Mouse (Mus musculus) liver, embryonic 15.5 days (tissue): ENCODE data around the gene Ctsd. TPM values are rescaled to one million over a fixed set of nuclear protein-coding genes. Genes with fewer than 3 reads are reported as not detected.
"Not testable (repeated sequence)": the region's sequence is repeated elsewhere in the genome, so short reads cannot be mapped to it uniquely, and the experiment has no call there.

Experiments used
- ATAC-seq: fragments of 200-750 bp; cut with Nextera tagmentation; 2 replicates; pipeline ENCODE4 v1.8.0; 2017; ENCODE audit warnings: moderate number of reproducible peaks, mild to moderate bottlenecking, moderate library complexity; ENCODE audit not compliant: insufficient read depth
- H3K27ac ChIP-seq: fragments of 300-500 bp; sonication (generic); replicated peaks from 2 replicates; pipeline ENCODE4 v1.5.1; 2015; ENCODE audit warnings: mild to moderate bottlenecking, inconsistent platforms
- H3K27me3 ChIP-seq: fragments of 300-500 bp; sonication (generic); 2 replicates; pipeline ENCODE4 v1.6.1; 2015; ENCODE audit warnings: mild to moderate bottlenecking, inconsistent platforms
- H3K36me3 ChIP-seq: fragments of 300-500 bp; sonication (generic); replicated peaks from 2 replicates; pipeline ENCODE4 v1.6.1; 2015; ENCODE audit warnings: moderate library complexity, mild to moderate bottlenecking, inconsistent platforms
- H3K4me1 ChIP-seq: fragments of 300-500 bp; sonication (generic); replicated peaks from 2 replicates; pipeline ENCODE4 v1.6.1; 2015; ENCODE audit warnings: inconsistent platforms
- H3K4me2 ChIP-seq: fragments of 300-500 bp; sonication (generic); 2 replicates; pipeline ENCODE4 v1.6.1; 2015; ENCODE audit warnings: moderate library complexity, mild to moderate bottlenecking, inconsistent platforms
- H3K4me3 ChIP-seq: fragments of 300-500 bp; sonication (generic); replicated peaks from 2 replicates; pipeline ENCODE4 v1.5.1; 2015; ENCODE audit warnings: mild to moderate bottlenecking, inconsistent platforms
- H3K9ac ChIP-seq: fragments of 300-500 bp; sonication (generic); 2 replicates; pipeline ENCODE4 v1.6.1; 2015; ENCODE audit warnings: moderate library complexity, mild to moderate bottlenecking, inconsistent platforms
- H3K9me3 ChIP-seq: fragments of 300-500 bp; sonication (generic); replicated peaks from 2 replicates; pipeline ENCODE4 v1.6.1; 2016; ENCODE audit warnings: inconsistent platforms
- WGBS: fragments of 180-500 bp; shearing (Covaris S2); methylation state at CpG from one replicate; pipeline ENCODE4 v1.1.7; 2015; ENCODE audit warnings: mixed read lengths; ENCODE audit not compliant: insufficient replicate concordance; 5-methylcytosine and 5-hydroxymethylcytosine counted together
- polyA plus RNA-seq: library from polyadenylated mRNA; unstranded; fragments of >200 nt; fragmentation: Nextera tagmentation; extraction: Ambion mirVana; gene quantifications from 2 replicates; pipeline ENCODE4 v1.2.1, GENCODE M21; 2015

Gene Ctsd
- polyA plus RNA-seq, 1 experiment from 2014 or later, result 377 TPM

- peak overlapping the region; percentile 93; the same call in 1 of the 2 replicates for H3K27ac ChIP-seq
- 87% methylated on average over 8 of the region's 8 CpGs for WGBS
Observed at GRCm38 (mm10) chr7:142418679-142419078, 30.8 kb upstream of the Ctsd start.

GRCm38 (mm10) chr7:142418027-142418426, 30.2 kb upstream of the Ctsd start:
- Histone ChIP-seq H3K9me3 (no peaks in the 10 kb centered on the region), H3K27ac (peak overlapping the region; percentile 19; the same call in 1 of the 2 replicates)

More at GRCm38 (mm10) chr7:142418679-142419078, 30.8 kb upstream of the Ctsd start:
- Histone ChIP-seq H3K4me2 (no peak overlapping the region), H3K9ac (no peak overlapping the region), H3K27me3 (no peaks in the 10 kb centered on the region), H3K9me3 (no peaks in the 10 kb centered on the region), H3K4me3 (no peak overlapping the region), H3K4me1 (peaks cover 47% of the 10 kb centered on the region), H3K36me3 (no peaks in the 10 kb centered on the region)
- ATAC-seq, result no peak

GRCm38 (mm10) chr7:142416225-142416624, 28.4 kb upstream of the Ctsd start:
- Histone ChIP-seq H3K27ac (no peak overlapping the region), H3K27me3 (no peaks in the 10 kb centered on the region), H3K36me3 (no peaks in the 10 kb centered on the region), H3K4me1 (peaks cover 41% of the 10 kb centered on the region), H3K4me3 (no peak overlapping the region), H3K9ac (no peak overlapping the region), H3K4me2 (no peak overlapping the region), H3K9me3 (no peaks in the 10 kb centered on the region)
- no peak for ATAC-seq
- WGBS, result 68% methylated on average over 3 of the region's 3 CpGs

More at GRCm38 (mm10) chr7:142418027-142418426, 30.2 kb upstream of the Ctsd start:
- 92% methylated on average over 2 of the region's 2 CpGs for WGBS
- Histone ChIP-seq H3K4me1 (peaks cover 53% of the 10 kb centered on the region), H3K36me3 (no peaks in the 10 kb centered on the region), H3K27me3 (no peaks in the 10 kb centered on the region), H3K4me3 (no peak overlapping the region), H3K9ac (no peak overlapping the region), H3K4me2 (no peak overlapping the region)
- ATAC-seq, result no peak

- ATAC-seq, result no peak
Observed at GRCm38 (mm10) chr7:142415314-142415713, 27.5 kb upstream of the Ctsd start.

GRCm38 (mm10) chr7:142413285-142413684, 25.4 kb upstream of the Ctsd start:
- Histone ChIP-seq H3K4me3 (no peak overlapping the region), H3K4me2 (peak overlapping the region; percentile 13; the same call in 1 of the 2 replicates), H3K9me3 (no peaks in the 10 kb centered on the region), H3K36me3 (no peaks in the 10 kb centered on the region), H3K27me3 (no peaks in the 10 kb centered on the region), H3K27ac (no peak overlapping the region), H3K4me1 (peaks cover 21% of the 10 kb centered on the region), H3K9ac (no peak overlapping the region)
- WGBS, result 35% methylated on average over 6 of the region's 6 CpGs
- ATAC-seq, result peak; percentile 78

More at GRCm38 (mm10) chr7:142415314-142415713, 27.5 kb upstream of the Ctsd start:
- H3K27ac ChIP-seq, result no peak overlapping the region
- peaks cover 32% of the 10 kb centered on the region for H3K4me1 ChIP-seq
- no peaks in the 10 kb centered on the region for H3K36me3 ChIP-seq
- no peaks in the 10 kb centered on the region for H3K27me3 ChIP-seq
- H3K9ac ChIP-seq, result no peak overlapping the region
- H3K4me3 ChIP-seq, result no peak overlapping the region
- no peak overlapping the region for H3K4me2 ChIP-seq
- no peaks in the 10 kb centered on the region for H3K9me3 ChIP-seq
- 46% methylated on average over 4 of the region's 4 CpGs for WGBS

- H3K9ac ChIP-seq, result no peak overlapping the region
- ATAC-seq, result no peak
- H3K4me3 ChIP-seq, result no peak overlapping the region
- H3K27me3 ChIP-seq, result no peaks in the 10 kb centered on the region
- H3K27ac ChIP-seq, result no peak overlapping the region
- WGBS, result 73% methylated on average over 3 of the region's 3 CpGs
- H3K4me1 ChIP-seq, result peaks cover 21% of the 10 kb centered on the region
- no peaks in the 10 kb centered on the region for H3K9me3 ChIP-seq
- H3K4me2 ChIP-seq, result no peak overlapping the region
- H3K36me3 ChIP-seq, result no peaks in the 10 kb centered on the region
Observed at GRCm38 (mm10) chr7:142409603-142410002, 21.8 kb upstream of the Ctsd start.

- H3K27ac ChIP-seq, result no peak overlapping the region
- peaks cover 22% of the 10 kb centered on the region for H3K4me1 ChIP-seq
- no peak overlapping the region for H3K4me3 ChIP-seq
- no peak overlapping the region for H3K9ac ChIP-seq
- ATAC-seq, result no peak
- 81% methylated on average over 8 of the region's 8 CpGs for WGBS
- H3K27me3 ChIP-seq, result no peaks in the 10 kb centered on the region
- no peaks in the 10 kb centered on the region for H3K9me3 ChIP-seq
- H3K36me3 ChIP-seq, result no peaks in the 10 kb centered on the region
- no peak overlapping the region for H3K4me2 ChIP-seq
Observed at GRCm38 (mm10) chr7:142408686-142409085, 20.8 kb upstream of the Ctsd start.

- Histone ChIP-seq H3K27me3 (no peaks in the 10 kb centered on the region), H3K4me1 (peaks cover 16% of the 10 kb centered on the region), H3K36me3 (no peaks in the 10 kb centered on the region), H3K9ac (no peak overlapping the region), H3K27ac (no peak overlapping the region), H3K4me3 (no peak overlapping the region), H3K9me3 (no peaks in the 10 kb centered on the region), H3K4me2 (no peak overlapping the region)
- WGBS, result 38% methylated on average over 4 of the region's 4 CpGs
- ATAC-seq, result no peak
Observed at GRCm38 (mm10) chr7:142407935-142408334, 20.1 kb upstream of the Ctsd start.

- H3K36me3 ChIP-seq, H3K27ac ChIP-seq, H3K4me2 ChIP-seq, H3K27me3 ChIP-seq, ATAC-seq, H3K4me3 ChIP-seq, H3K9ac ChIP-seq, H3K9me3 ChIP-seq: not testable (repeated sequence)
- peaks cover 17% of the 10 kb centered on the region for H3K4me1 ChIP-seq
- WGBS, result 83% methylated on average over 5 of the region's 5 CpGs
Observed at GRCm38 (mm10) chr7:142405134-142405533, 17.3 kb upstream of the Ctsd start.

- Histone ChIP-seq H3K9ac (no peak overlapping the region), H3K4me3 (no peak overlapping the region), H3K27ac (peak overlapping the region; percentile 14; the same call in 1 of the 2 replicates), H3K4me1 (peaks cover 28% of the 10 kb centered on the region), H3K4me2 (no peak overlapping the region), H3K36me3 (no peaks in the 10 kb centered on the region), H3K9me3 (no peaks in the 10 kb centered on the region), H3K27me3 (no peaks in the 10 kb centered on the region)
- ATAC-seq, result no peak
- WGBS, result 30% methylated on average over 4 of the region's 4 CpGs
Observed at GRCm38 (mm10) chr7:142403591-142403990, 15.8 kb upstream of the Ctsd start.

GRCm38 (mm10) chr7:142400750-142401142, 12.9 kb upstream of the Ctsd start:
- no peak for ATAC-seq
- Histone ChIP-seq H3K27ac (no peak overlapping the region), H3K9ac (no peak overlapping the region), H3K9me3 (no peaks in the 10 kb centered on the region), H3K36me3 (no peaks in the 10 kb centered on the region), H3K4me2 (no peak overlapping the region), H3K4me3 (no peak overlapping the region), H3K4me1 (peaks cover 53% of the 10 kb centered on the region), H3K27me3 (no peaks in the 10 kb centered on the region)
- WGBS, result 73% methylated on average over 7 of the region's 7 CpGs

GRCm38 (mm10) chr7:142400112-142400749, 12.4 kb upstream of the Ctsd start:
- Histone ChIP-seq H3K27ac (no peak overlapping the region), H3K36me3 (no peaks in the 10 kb centered on the region), H3K9ac (no peak overlapping the region), H3K4me2 (no peak overlapping the region), H3K27me3 (no peaks in the 10 kb centered on the region), H3K4me3 (no peak overlapping the region), H3K9me3 (no peaks in the 10 kb centered on the region), H3K4me1 (peaks cover 58% of the 10 kb centered on the region)
- ATAC-seq, result no peak
- WGBS, result 39% methylated on average over 7 of the region's 7 CpGs
